Mouse (Mus musculus) hindbrain, embryonic 16.5 days (tissue): ENCODE measurements around the gene Kalrn. TPM values are rescaled to one million over a fixed set of nuclear protein-coding genes. Genes with fewer than 3 reads are reported as not detected.

ENCODE experiments used
- ATAC-seq: fragments of 200-750 bp; cut with Nextera tagmentation; 2 replicates; pipeline ENCODE4 v1.8.0; 2017; ENCODE audit warnings: moderate TSS enrichment, moderate library complexity
- H3K27ac ChIP-seq: fragments of 300-500 bp; sonication (generic); 2 replicates; pipeline ENCODE4 v1.5.1; 2014; ENCODE audit warnings: low read depth, mild to moderate bottlenecking, control low read depth, low read length, moderate library complexity
- H3K27me3 ChIP-seq: fragments of 300-500 bp; sonication (generic); replicated peaks from 2 replicates; pipeline ENCODE4 v1.6.1; 2014; ENCODE audit warnings: low read length; ENCODE audit not compliant: control insufficient read depth, insufficient read depth
- H3K36me3 ChIP-seq: fragments of 300-500 bp; sonication (generic); 2 replicates; pipeline ENCODE4 v1.6.1; 2014; ENCODE audit warnings: mild to moderate bottlenecking, low read length, moderate library complexity, mixed read lengths; ENCODE audit not compliant: control insufficient read depth, insufficient read depth
- H3K4me1 ChIP-seq: fragments of 300-500 bp; sonication (generic); 2 replicates; pipeline ENCODE4 v1.6.1; 2014; ENCODE audit warnings: low read depth, low read length; ENCODE audit not compliant: control insufficient read depth, insufficient read depth
- H3K4me2 ChIP-seq: fragments of 300-500 bp; sonication (generic); 2 replicates; pipeline ENCODE4 v1.6.1; 2014; ENCODE audit warnings: mild to moderate bottlenecking, low read length, control low read depth, moderate library complexity
- H3K4me3 ChIP-seq: fragments of 300-500 bp; sonication (generic); 2 replicates; pipeline ENCODE4 v1.5.1; 2014; ENCODE audit warnings: mild to moderate bottlenecking, low read length, control low read depth, moderate library complexity
- H3K9ac ChIP-seq: fragments of 300-500 bp; sonication (generic); 2 replicates; pipeline ENCODE4 v1.6.1; 2014; ENCODE audit warnings: low read depth, mild to moderate bottlenecking, control low read depth, low read length, moderate library complexity
- H3K9me3 ChIP-seq: fragments of 300-500 bp; sonication (generic); 2 replicates; pipeline ENCODE4 v1.6.1; 2014; ENCODE audit warnings: mild to moderate bottlenecking, low read length, moderate library complexity; ENCODE audit not compliant: control insufficient read depth
- WGBS: fragments of 180-500 bp; shearing (Covaris S2); extraction: QIAGEN DNeasy Blood & Tissue Kit; methylation state at CpG from one replicate; pipeline ENCODE4 v1.1.7; 2014; 5-methylcytosine and 5-hydroxymethylcytosine counted together
- polyA plus RNA-seq: library from polyadenylated mRNA; unstranded; fragments of >200 nt; fragmentation: Nextera tagmentation; extraction: Ambion mirVana; gene quantifications from 2 replicates; pipeline ENCODE4 v1.2.1, GENCODE M21; 2015

Kalrn gene
- polyA plus RNA-seq, 1 experiment from 2014 or later: 20.9 TPM

DNA sequence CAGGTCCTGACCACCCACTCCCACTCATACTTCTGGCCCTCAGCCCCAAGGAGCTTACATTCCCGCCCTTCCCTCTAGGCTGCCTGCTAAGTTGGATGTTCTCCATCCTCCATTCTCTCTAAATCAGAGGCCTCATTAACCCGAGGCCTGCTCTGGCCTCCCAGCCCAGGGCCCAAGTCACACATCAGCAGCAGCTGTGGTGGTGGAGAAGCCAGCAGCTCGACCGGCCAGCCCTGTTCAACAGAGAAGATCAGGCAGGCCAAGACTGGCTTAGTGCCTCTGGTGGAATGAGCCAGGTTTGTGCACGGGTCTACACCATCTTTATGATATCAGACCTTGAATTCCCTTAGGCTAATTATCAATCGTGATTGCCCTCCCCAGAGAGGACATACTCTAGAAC lies 642.5 kb downstream of the Kalrn start:
- no peaks in the 10 kb centered on the region for H3K36me3 ChIP-seq
- no peak overlapping the region for H3K27ac ChIP-seq
- 89% methylated on average over 6 of the region's 6 CpGs for WGBS
- H3K9me3 ChIP-seq: no peaks in the 10 kb centered on the region
- no peak for ATAC-seq
- no peak overlapping the region for H3K4me2 ChIP-seq
- H3K4me3 ChIP-seq: no peak overlapping the region
- no peak overlapping the region for H3K9ac ChIP-seq
- H3K27me3 ChIP-seq: no peaks in the 10 kb centered on the region
- peaks cover 10% of the 10 kb centered on the region; the same call in 1 of the 2 replicates for H3K4me1 ChIP-seq

DNA sequence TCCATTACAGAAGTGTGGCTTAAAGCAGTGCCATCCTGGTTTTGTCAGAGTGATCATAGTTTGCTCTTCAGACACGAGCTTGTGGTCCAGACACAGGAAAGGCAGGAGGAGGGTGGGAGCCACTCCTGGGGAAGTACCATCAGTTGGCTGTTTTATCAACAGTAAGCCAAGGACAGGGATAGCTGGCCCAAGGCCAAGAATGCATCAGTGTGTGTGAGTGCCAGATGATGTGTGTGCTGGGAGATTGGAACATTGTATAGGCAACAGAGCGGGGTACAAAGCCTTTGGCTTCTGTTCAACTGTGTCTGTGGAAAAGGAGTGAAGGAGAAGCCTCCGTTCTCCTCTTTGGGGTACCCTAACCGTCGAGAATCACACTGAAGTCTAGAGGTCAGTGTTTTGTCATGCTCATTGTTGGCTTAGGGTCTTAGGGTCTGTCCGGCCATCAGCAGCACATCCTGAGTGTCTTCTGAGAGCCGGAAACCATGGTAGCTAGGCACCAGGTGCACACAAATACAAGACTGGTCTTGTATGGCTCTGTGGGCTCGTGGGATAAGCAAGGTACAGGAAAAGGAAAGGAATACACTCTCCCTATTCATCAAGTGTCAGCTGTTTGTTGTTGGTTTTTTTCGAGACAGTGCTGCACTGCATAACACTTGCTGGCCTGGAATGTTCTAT lies 644.4 kb downstream of the Kalrn start:
- Histone ChIP-seq H3K4me3 (no peak overlapping the region), H3K36me3 (no peaks in the 10 kb centered on the region), H3K27me3 (no peaks in the 10 kb centered on the region), H3K27ac (no peak overlapping the region), H3K4me2 (no peak overlapping the region), H3K9ac (no peak overlapping the region), H3K4me1 (peaks cover 3% of the 10 kb centered on the region; the same call in 1 of the 2 replicates), H3K9me3 (no peaks in the 10 kb centered on the region)
- WGBS: 55% methylated on average over 9 of the region's 9 CpGs
- no peak for ATAC-seq

GRCm38 (mm10) chr16:33927263-33927824 lies 646.0 kb downstream of the Kalrn start:
- Histone ChIP-seq H3K36me3 (no peaks in the 10 kb centered on the region), H3K27me3 (no peaks in the 10 kb centered on the region), H3K4me1 (peaks cover 6% of the 10 kb centered on the region), H3K9ac (no peak overlapping the region), H3K27ac (no peak overlapping the region), H3K4me3 (no peak overlapping the region), H3K9me3 (no peaks in the 10 kb centered on the region), H3K4me2 (no peak overlapping the region)
- no peak for ATAC-seq
- WGBS: 82% methylated on average over 6 of the region's 6 CpGs

DNA sequence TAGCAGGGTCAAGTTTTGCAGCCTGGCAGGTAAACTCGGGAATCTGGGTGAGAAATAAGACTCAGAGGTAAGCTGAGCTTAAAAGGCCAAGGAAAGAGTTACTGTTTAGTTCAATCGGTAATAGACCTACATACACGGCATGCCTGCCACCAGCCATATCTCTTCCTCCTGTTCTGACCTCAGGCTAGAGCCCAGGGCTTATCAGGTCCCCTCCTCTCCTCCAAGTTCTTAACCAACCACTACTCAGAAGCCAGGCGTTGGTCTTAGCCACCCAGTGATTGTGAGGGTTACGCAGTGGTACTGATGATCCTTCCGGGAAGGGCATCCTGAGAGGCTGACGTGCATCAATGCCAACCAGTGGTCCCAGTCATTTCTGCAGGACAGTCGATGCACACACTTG lies 649.6 kb downstream of the Kalrn start:
- Histone ChIP-seq H3K9me3 (no peaks in the 10 kb centered on the region), H3K9ac (no peak overlapping the region), H3K36me3 (no peaks in the 10 kb centered on the region), H3K27me3 (no peaks in the 10 kb centered on the region), H3K4me3 (no peak overlapping the region), H3K4me2 (no peak overlapping the region), H3K4me1 (peaks cover 9% of the 10 kb centered on the region), H3K27ac (no peak overlapping the region)
- no peak for ATAC-seq
- 90% methylated on average over 8 of the region's 8 CpGs for WGBS

GRCm38 (mm10) chr16:33923001-33923316 lies 650.4 kb downstream of the Kalrn start:
- H3K4me2 ChIP-seq: no peak overlapping the region
- no peak overlapping the region for H3K4me3 ChIP-seq
- H3K36me3 ChIP-seq: no peaks in the 10 kb centered on the region
- no peak overlapping the region for H3K9ac ChIP-seq
- H3K27ac ChIP-seq: no peak overlapping the region
- no peak for ATAC-seq
- no peaks in the 10 kb centered on the region for H3K9me3 ChIP-seq
- 71% methylated on average over 5 of the region's 5 CpGs for WGBS
- H3K27me3 ChIP-seq: no peaks in the 10 kb centered on the region
- H3K4me1 ChIP-seq: peaks cover 6% of the 10 kb centered on the region; the same call in 1 of the 2 replicates

- H3K9me3 ChIP-seq: no peaks in the 10 kb centered on the region
- ATAC-seq: peak; percentile 83
- no peak overlapping the region for H3K4me3 ChIP-seq
- H3K27me3 ChIP-seq: no peaks in the 10 kb centered on the region
- H3K4me2 ChIP-seq: no peak overlapping the region
- peaks cover 6% of the 10 kb centered on the region; the same call in 1 of the 2 replicates for H3K4me1 ChIP-seq
- H3K36me3 ChIP-seq: no peaks in the 10 kb centered on the region
- no peak overlapping the region for H3K9ac ChIP-seq
- H3K27ac ChIP-seq: 0 out of 2 replicates have a peak overlapping the region, but pooled peaks have one; percentile 21
- 58% methylated on average over 18 of the region's 18 CpGs for WGBS
Observed at GRCm38 (mm10) chr16:33922111-33923000, 651.0 kb downstream of the Kalrn start.

GRCm38 (mm10) chr16:33921514-33921913 lies 651.8 kb downstream of the Kalrn start:
- Histone ChIP-seq H3K27ac (no peak overlapping the region), H3K9me3 (no peaks in the 10 kb centered on the region)
- WGBS: 90% methylated on average over 5 of the region's 5 CpGs

More at GRCm38 (mm10) chr16:33921514-33921913, 651.8 kb downstream of the Kalrn start:
- Histone ChIP-seq H3K36me3 (no peaks in the 10 kb centered on the region), H3K4me3 (no peak overlapping the region), H3K27me3 (no peaks in the 10 kb centered on the region), H3K4me1 (peaks cover 9% of the 10 kb centered on the region), H3K9ac (no peak overlapping the region), H3K4me2 (no peak overlapping the region)
- no peak for ATAC-seq
